Mouse (Mus musculus): ENCODE measurements around the gene Neurl4.

DNA sequence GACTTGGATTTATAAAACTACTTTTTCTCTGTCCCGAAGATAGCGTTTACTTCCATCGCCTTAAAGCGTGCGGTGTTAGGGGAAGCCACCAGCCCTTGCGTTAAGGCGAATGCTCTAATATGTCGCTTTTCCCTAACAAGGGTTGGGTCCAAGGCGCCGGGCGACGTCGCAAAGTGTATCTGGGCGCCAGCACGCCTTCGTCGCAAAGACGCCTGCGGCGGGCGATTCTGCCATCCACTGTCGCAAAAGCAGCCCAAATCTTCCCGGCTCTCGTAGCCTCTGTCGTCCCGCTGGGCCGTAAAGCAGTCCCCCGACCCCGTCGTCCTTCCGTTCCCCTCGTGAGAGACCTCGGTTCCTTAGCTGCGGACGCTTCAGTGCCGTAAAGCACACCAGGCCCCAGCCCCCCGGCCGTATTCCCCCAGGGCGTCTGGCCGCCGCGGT lies 554 bp downstream of the Neurl4 start:
- TF ChIP-seq POLR2A (IDR thresholded peaks at IDR 0.05; ENCODE audit: borderline replicate concordance, extremely low read depth, low read depth, low read length) (peak; percentile 89; the same call in 1 of the 2 replicates), CTCF (IDR thresholded peaks at IDR 0.05; ENCODE audit: insufficient read depth, low read length) (no peak)
